Mouse (Mus musculus): Measurements from ENCODE around the gene Erich3. TPM values are rescaled to one million over a fixed set of nuclear protein-coding genes. Genes with fewer than 3 reads are reported as not detected.

Erich3 gene
- polyA plus RNA-seq, 1 experiment from 2014 or later, result 0.12 TPM

DNA sequence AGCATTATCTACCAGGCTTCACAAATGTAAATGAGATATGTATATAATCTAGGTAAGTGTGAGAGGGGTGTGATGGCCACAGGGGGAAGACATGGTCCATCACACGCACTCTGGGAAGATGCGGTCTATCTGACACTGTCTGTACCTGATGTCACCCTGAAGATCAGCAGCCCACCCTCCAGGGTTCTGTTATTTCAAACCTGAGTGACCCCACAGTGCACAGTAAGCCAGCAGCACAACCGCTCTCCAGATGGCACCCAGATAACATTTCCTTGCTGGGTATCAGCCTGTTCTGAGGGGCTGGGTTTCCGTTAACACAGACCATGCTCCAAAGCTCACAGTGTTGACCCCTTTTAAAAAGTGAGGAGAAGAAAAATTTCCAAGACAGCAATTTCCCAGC, 102.7 kb downstream of the Erich3 start:
- Histone ChIP-seq H3K27ac (ENCODE audit: low read depth, low read length) (no peak overlapping the region), H3K9me3 (ENCODE audit: control insufficient read depth) (no peaks in the 10 kb centered on the region), H3K36me3 (ENCODE audit: control insufficient read depth, insufficient read depth) (no peaks in the 10 kb centered on the region), H3K9ac (ENCODE audit: low read depth, low read length) (no peak overlapping the region), H3K27me3 (replicated peaks; ENCODE audit: control insufficient read depth, insufficient read depth, low read length) (no peaks in the 10 kb centered on the region), H3K4me1 (replicated peaks; ENCODE audit: control insufficient read depth, insufficient read depth, low read length) (no peaks in the 10 kb centered on the region), H3K4me3 (ENCODE audit: low read depth, low read length) (no peak overlapping the region), H3K4me2 (replicated peaks; ENCODE audit: low read depth) (no peak overlapping the region)
- WGBS, result 91% methylated on average over 4 of the region's 4 CpGs
- no peak for TF ChIP-seq CTCF (IDR thresholded peaks at IDR 0.05; ENCODE audit: low read depth)
- ATAC-seq, result no peak

DNA sequence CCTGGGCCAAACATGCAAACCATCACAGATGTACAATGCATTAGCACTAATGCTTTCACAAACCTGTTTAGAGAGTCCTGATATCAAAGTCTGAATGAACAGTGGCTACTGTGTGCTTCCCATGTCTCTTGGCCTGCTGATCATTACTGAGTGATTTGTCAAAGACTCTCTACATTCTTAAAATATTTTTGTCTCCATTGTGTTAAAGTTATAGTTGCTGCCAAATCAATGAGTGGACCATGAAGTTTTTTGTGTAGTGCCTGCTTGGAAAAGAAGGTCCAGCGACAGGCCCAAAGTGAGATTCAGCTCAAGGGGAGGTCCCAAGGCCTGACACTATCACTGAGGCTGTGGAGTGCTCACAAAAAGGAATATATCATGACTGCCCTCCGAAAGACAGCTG, 108.0 kb downstream of the Erich3 start:
- H3K27ac ChIP-seq (ENCODE audit: low read depth, low read length), result no peak overlapping the region
- 86% methylated on average over 2 of the region's 2 CpGs for WGBS
- no peak overlapping the region for H3K9ac ChIP-seq (ENCODE audit: low read depth, low read length)
- no peak for ATAC-seq
- no peak overlapping the region for H3K4me2 ChIP-seq (replicated peaks; ENCODE audit: low read depth)
- H3K9me3 ChIP-seq (ENCODE audit: control insufficient read depth), result no peaks in the 10 kb centered on the region
- H3K27me3 ChIP-seq (replicated peaks; ENCODE audit: control insufficient read depth, insufficient read depth, low read length), result no peaks in the 10 kb centered on the region
- no peaks in the 10 kb centered on the region for H3K36me3 ChIP-seq (ENCODE audit: control insufficient read depth, insufficient read depth)
- no peak overlapping the region for H3K4me3 ChIP-seq (ENCODE audit: low read depth, low read length)
- H3K4me1 ChIP-seq (replicated peaks; ENCODE audit: control insufficient read depth, insufficient read depth, low read length), result no peaks in the 10 kb centered on the region
- TF ChIP-seq CTCF (IDR thresholded peaks at IDR 0.05; ENCODE audit: low read depth), result no peak

DNA sequence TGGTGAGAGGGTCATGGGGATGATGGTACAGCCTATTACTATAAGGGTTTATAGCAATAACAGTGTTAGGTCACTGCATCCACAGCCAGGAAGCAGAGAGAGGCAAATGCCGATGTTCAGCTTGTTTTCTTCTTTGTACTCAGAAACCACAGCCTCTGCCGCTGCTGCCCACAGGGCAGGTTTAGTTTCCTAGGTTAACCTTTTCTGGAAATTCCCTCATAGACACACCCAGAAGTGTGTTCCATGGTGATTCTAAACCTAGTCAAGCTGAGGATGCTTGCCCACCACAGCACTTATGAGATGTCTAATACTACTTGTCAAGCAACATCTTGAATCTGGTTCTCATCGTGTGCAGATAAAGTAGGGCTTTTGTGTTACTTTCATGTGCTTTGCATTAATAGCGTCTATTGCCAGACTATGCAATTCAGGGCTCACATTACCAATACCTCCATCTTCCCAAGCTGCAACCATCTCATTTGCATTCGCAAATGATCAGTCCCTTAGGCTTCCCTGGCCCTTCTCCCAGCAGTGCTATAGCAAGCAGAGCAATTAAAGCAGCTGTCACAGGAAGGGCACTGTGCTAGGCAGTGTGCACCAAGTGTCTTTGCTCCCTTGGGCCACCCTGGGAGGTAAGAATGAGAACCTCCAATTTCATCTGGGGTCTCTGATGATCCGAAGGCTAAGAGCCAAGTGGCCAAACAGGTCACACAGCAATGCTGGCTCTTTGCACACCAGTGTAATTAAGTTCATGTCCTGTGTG, 115.4 kb downstream of the Erich3 start:
- Histone ChIP-seq H3K4me3 (ENCODE audit: low read depth, low read length) (no peak overlapping the region), H3K4me1 (replicated peaks; ENCODE audit: control insufficient read depth, insufficient read depth, low read length) (no peaks in the 10 kb centered on the region), H3K4me2 (replicated peaks; ENCODE audit: low read depth) (no peak overlapping the region), H3K9ac (ENCODE audit: low read depth, low read length) (no peak overlapping the region), H3K27me3 (replicated peaks; ENCODE audit: control insufficient read depth, insufficient read depth, low read length) (no peaks in the 10 kb centered on the region), H3K9me3 (ENCODE audit: control insufficient read depth) (no peaks in the 10 kb centered on the region), H3K36me3 (ENCODE audit: control insufficient read depth, insufficient read depth) (no peaks in the 10 kb centered on the region), H3K27ac (ENCODE audit: low read depth, low read length) (no peak overlapping the region)
- WGBS, result 71% methylated on average over 6 of the region's 6 CpGs
- no peak for ATAC-seq
- TF ChIP-seq CTCF (IDR thresholded peaks at IDR 0.05; ENCODE audit: low read depth), result no peak

GRCm38 (mm10) chr3:154786354-154786753, 122.7 kb downstream of the Erich3 start:
- Histone ChIP-seq H3K9ac (ENCODE audit: low read depth, low read length) (no peak overlapping the region), H3K27me3 (replicated peaks; ENCODE audit: control insufficient read depth, insufficient read depth, low read length) (no peaks in the 10 kb centered on the region), H3K4me1 (replicated peaks; ENCODE audit: control insufficient read depth, insufficient read depth, low read length) (no peaks in the 10 kb centered on the region), H3K9me3 (ENCODE audit: control insufficient read depth) (no peaks in the 10 kb centered on the region), H3K4me2 (replicated peaks; ENCODE audit: low read depth) (no peak overlapping the region), H3K4me3 (ENCODE audit: low read depth, low read length) (no peak overlapping the region), H3K36me3 (ENCODE audit: control insufficient read depth, insufficient read depth) (no peaks in the 10 kb centered on the region), H3K27ac (ENCODE audit: low read depth, low read length) (no peak overlapping the region)
- TF ChIP-seq CTCF (IDR thresholded peaks at IDR 0.05; ENCODE audit: low read depth), result no peak
- 84% methylated on average over 9 of the region's 9 CpGs for WGBS
- ATAC-seq, result no peak

DNA sequence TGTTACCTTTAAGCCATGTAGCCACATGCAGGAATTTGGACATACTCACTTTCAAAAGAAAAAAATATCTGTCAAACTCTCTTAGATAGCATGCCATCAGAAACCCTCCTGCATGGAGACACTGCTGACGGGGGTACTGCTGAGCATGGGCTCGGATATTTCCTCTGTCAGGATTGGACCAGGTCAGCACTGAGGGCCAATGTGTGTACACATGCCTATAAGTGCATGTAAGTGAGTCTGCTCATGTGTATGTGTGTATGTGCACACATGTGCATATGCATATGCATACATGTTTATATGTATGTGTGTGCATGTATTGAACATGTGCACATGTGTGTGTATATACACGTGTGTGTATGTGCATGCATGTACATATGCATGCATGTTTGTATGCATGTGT, 124.0 kb downstream of the Erich3 start:
- WGBS, result 78% methylated on average over 3 of the region's 3 CpGs
- no peak for ATAC-seq
- no peaks in the 10 kb centered on the region for H3K27me3 ChIP-seq (replicated peaks; ENCODE audit: control insufficient read depth, insufficient read depth, low read length)
- H3K9me3 ChIP-seq (ENCODE audit: control insufficient read depth), result no peaks in the 10 kb centered on the region
- no peaks in the 10 kb centered on the region for H3K36me3 ChIP-seq (ENCODE audit: control insufficient read depth, insufficient read depth)
- H3K4me3 ChIP-seq (ENCODE audit: low read depth, low read length), result no peak overlapping the region
- no peak overlapping the region for H3K9ac ChIP-seq (ENCODE audit: low read depth, low read length)
- no peak overlapping the region for H3K27ac ChIP-seq (ENCODE audit: low read depth, low read length)
- no peak overlapping the region for H3K4me2 ChIP-seq (replicated peaks; ENCODE audit: low read depth)
- TF ChIP-seq CTCF (IDR thresholded peaks at IDR 0.05; ENCODE audit: low read depth), result no peak
- H3K4me1 ChIP-seq (replicated peaks; ENCODE audit: control insufficient read depth, insufficient read depth, low read length), result no peaks in the 10 kb centered on the region

DNA sequence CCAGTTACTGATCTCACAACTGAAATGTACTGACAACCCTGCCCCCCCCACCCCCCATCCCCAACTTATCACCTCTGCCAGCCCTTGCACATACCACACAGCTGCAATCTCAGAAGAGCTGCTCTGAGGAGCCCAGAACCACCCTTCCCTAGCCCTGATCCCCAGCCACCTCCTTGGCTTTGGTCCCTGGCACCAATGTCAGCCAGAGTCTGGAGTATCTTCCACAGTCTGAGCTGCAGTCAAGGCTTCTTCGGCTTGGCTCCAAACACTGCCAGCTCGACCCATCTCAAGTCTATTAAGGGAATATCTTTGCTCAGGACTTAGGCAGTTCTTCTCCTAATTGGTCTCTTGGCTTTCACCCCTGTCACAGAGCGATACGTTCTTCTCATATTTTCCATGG, 129.9 kb downstream of the Erich3 start:
- Histone ChIP-seq H3K4me3 (ENCODE audit: low read depth, low read length) (no peak overlapping the region), H3K4me2 (replicated peaks; ENCODE audit: low read depth) (no peak overlapping the region), H3K4me1 (replicated peaks; ENCODE audit: control insufficient read depth, insufficient read depth, low read length) (no peaks in the 10 kb centered on the region), H3K36me3 (ENCODE audit: control insufficient read depth, insufficient read depth) (no peaks in the 10 kb centered on the region), H3K9ac (ENCODE audit: low read depth, low read length) (no peak overlapping the region), H3K27me3 (replicated peaks; ENCODE audit: control insufficient read depth, insufficient read depth, low read length) (no peaks in the 10 kb centered on the region), H3K27ac (ENCODE audit: low read depth, low read length) (no peak overlapping the region), H3K9me3 (ENCODE audit: control insufficient read depth) (no peaks in the 10 kb centered on the region)
- no peak for TF ChIP-seq CTCF (IDR thresholded peaks at IDR 0.05; ENCODE audit: low read depth)
- ATAC-seq, result no peak
- WGBS, result 78% methylated on average over 4 of the region's 4 CpGs

All from intestine, postnatal 0 days (tissue).